Mouse (Mus musculus): ENCODE data around the gene Pds5b. TPM values are rescaled to one million over a fixed set of nuclear protein-coding genes. Genes with fewer than 3 reads are reported as not detected.
"Not testable (repeated sequence)": the region's sequence is repeated elsewhere in the genome, so short reads cannot be mapped to it uniquely, and the experiment has no call there.

Gene Pds5b
- total RNA-seq (2021) = 10 to 100 TPM; 20.8 to 23.0 TPM
- long read RNA-seq, experiment 1, full-length matches to known transcripts = 13 of 21 reads
- long read RNA-seq, experiment 1, partial matches to known transcripts = 1 of 21 reads
- long read RNA-seq, experiment 1, other reads (novel, unspliced or antisense) = 7 of 21 reads
- long read RNA-seq, experiment 2, full-length matches to known transcripts = 6 of 14 reads
- long read RNA-seq, experiment 2, partial matches to known transcripts = 4 of 14 reads
- long read RNA-seq, experiment 2, other reads (novel, unspliced or antisense) = 4 of 14 reads

DNA sequence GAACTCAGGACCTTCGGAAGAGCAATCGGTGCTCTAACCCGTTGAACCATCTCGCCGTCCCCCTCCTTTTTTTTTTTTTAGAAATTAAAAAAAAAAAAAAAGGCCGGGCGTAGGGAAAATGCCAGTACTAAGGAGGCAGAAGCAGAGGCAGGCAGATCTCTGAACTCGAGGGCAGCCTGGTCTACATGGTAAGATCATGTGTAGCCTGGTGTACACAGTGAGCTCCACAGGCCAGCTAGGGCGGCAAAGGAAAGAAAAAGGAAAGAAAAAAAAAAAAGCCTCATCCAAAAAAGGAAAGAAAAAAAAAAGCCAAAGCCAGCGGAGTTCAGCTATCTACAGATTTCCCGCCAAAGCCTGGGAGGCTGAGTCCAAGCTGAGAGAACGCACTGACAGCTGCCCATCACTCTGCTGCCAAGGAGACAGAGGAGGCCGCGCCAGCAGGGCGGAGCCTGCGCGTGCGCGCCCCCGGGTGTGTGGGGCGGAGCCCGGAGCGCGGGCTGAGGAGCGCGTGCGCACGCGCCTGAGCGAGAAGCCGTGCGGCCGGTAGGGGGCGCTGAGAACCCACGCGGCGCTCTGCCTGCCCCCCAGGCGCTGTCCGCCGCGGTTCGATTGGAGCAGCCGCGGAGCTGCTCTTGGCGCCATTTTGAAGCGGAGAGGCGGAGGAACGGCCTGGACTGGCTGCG is at the start of gene Pds5b:
TSS of gene Pds5b (plus strand) at position 587 of the 683 bp plus-strand sequence.
- TF ChIP-seq CTCF (IDR thresholded peaks at IDR 0.05) = peak; percentile 89
- peak; percentile 97 for DNase-seq
- intact Hi-C loops (cut with DNase I) = loop anchor here (5.0 to 10.0 kb wide), 3 partner anchors 44 to 694 kb away; no protein-coding TSS in a partner anchor
- Histone ChIP-seq H3K4me3 (peak within 1 kb of the TSS; percentile 94), H3K27ac (peak within 1 kb of the TSS; percentile 94)

DNA sequence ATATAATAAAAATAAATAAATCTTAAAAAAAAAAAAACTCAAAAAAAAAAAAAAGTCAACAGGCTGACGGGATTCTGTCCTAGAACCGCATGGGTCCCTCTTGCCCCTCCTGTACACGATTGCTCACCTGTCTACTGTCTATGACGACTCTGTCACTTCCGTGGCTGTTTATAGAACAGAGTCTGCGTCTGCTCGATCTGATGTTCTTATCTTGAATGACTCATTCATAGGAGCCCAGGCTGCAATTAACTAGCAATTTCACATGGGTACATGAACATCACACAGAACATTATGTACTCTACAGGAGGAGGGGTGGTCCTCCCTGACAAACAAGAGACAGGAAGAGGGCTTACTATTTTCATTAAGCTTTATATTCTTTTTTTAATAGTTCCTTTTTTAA is 48.0 kb upstream of the Pds5b start:
- no peak overlapping the region for H3K27ac ChIP-seq
- no peak overlapping the region for H3K4me3 ChIP-seq
- no peak for TF ChIP-seq CTCF (IDR thresholded peaks at IDR 0.05)
- intact Hi-C loops (cut with DNase I) = no loop called here
- no peak for DNase-seq

DNA sequence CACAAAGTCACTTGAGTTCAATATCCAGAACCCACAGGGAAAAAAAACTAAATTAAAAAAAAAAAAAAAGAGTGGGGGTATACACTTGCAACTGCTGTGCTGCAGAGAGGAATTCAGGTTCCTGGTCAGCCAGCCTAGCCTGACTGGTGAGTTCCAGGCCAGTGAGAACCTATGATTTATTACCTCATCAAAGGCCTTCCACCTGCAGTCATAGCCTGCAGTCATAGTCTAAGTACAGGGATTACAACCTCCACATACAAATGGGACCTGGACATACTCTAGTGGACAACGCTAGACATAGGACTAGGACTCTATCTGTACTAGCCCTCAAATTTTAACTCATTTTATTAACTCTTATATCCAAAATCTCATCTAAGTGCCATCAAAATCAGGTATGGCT is 44.3 kb upstream of the Pds5b start:
- H3K27ac ChIP-seq = no peak overlapping the region
- intact Hi-C loops (cut with DNase I) = no loop called here
- no peak for TF ChIP-seq CTCF (IDR thresholded peaks at IDR 0.05)

DNA sequence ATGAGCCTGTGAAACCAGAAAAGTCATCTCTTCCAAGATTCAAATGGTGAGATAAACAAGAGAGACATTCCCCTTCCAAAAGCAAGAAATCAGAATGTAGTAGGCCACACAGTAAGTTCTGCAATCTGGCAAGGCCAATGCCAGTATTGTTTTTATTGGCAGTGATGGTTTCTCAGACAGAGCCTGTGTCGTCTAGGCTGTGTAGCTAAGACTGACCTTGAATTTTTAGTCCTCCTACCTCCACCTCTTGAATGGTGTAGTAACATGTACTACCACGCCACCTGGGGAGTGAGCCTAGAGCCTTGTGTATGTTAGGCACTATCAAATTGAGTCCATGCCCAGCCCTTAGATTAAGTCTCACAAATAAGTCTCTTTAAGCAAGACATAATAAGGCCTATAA is 43.8 kb upstream of the Pds5b start:
- no peak for TF ChIP-seq CTCF (IDR thresholded peaks at IDR 0.05)
- intact Hi-C loops (cut with DNase I) = no loop called here

More for the DNA sequence above, 44.3 kb upstream of the Pds5b start:
- no peak overlapping the region for H3K4me3 ChIP-seq
- DNase-seq = no peak

DNA sequence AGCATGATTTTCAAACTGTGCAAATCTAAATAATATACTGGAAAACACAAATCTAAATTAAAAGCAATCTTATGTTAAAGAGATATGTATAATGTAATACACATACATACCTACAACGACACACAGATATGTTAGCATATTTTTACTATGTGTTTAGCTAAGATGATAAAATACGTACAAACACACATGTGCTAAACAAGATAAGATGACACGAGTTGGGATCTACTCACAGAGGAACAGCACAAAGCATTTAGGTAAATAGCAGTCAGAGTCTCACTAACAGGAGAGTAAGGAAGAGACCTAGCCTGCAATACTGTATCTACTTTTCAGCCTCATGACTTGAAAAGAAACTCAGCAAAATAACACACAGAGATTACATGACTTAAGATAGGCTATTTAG is 32.1 kb upstream of the Pds5b start:
- intact Hi-C loops (cut with DNase I) = no loop called here
- Histone ChIP-seq H3K4me3 (no peak overlapping the region), H3K27ac (no peak overlapping the region)
- no peak for TF ChIP-seq CTCF (IDR thresholded peaks at IDR 0.05)
- DNase-seq = no peak

More for the DNA sequence above, 43.8 kb upstream of the Pds5b start:
- Histone ChIP-seq H3K4me3 (no peak overlapping the region), H3K27ac (no peak overlapping the region)
- no peak for DNase-seq

DNA sequence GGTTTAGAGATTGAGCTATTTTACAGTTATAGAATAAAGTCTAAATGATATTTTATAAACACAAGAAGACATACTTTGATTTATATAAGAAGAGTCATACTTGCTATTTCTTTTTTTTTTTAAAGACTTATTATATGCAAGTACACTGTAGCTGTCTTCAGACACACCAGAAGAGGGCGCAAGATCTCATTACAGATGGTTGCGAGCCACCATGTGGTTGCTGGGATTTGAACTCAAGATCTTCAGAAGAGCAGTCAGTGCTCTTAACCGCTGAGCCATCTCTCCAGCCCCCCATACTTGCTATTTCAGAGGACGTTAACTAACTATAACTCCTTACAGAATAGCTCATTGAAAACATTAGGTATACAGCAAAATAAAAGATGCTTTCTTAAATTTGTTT is 30.1 kb upstream of the Pds5b start:
- TF ChIP-seq CTCF (IDR thresholded peaks at IDR 0.05) = peak; percentile 20; the same call in 1 of the 2 replicates
- intact Hi-C loops (cut with DNase I) = not testable (repeated sequence)

DNA sequence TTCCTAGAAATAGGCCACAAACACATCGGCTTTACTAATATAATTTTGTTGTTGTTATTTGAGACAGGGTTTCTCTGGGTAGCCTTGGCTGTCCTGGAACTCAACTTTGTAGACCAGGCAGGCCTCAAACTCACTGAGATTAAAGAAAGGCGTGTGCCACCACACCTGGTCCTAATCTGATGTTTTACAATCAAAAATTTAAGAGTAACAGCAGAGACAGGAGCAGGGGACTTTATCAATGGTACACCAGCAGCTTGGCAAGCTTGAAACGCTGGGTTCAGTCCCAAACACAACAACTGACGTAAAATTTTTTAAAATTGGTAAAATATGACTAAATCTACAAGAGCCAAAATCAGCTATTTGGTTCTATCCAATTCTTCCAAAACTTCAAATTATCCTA is 28.6 kb upstream of the Pds5b start:
- no peak for TF ChIP-seq CTCF (IDR thresholded peaks at IDR 0.05)
- Histone ChIP-seq H3K4me3 (no peak overlapping the region), H3K27ac (no peak overlapping the region)
- no peak for DNase-seq
- intact Hi-C loops (cut with DNase I) = no loop called here

More for the DNA sequence above, 30.1 kb upstream of the Pds5b start:
- H3K27ac ChIP-seq, H3K4me3 ChIP-seq, DNase-seq: not testable (repeated sequence)

DNA sequence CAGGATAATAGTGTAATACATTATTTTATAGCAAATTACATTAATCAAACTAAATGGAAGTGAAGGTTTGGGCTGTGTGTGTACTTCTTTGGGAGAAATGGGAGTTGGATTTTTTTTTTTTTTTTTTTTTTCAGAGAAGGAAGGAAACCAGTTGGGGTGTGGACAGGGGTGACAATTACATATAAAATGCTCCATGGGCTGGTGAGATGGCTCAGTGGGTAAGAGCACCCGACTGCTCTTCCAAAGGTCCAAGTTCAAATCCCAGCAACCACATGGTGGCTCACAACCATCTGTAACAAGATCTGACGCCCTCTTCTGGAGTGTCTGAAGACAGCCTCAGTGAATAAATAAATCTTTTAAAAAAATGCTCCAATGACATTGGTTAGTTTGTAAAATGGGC is 21.0 kb upstream of the Pds5b start:
- Histone ChIP-seq H3K4me3 (no peak overlapping the region), H3K27ac (no peak overlapping the region)
- TF ChIP-seq CTCF (IDR thresholded peaks at IDR 0.05) = no peak
- intact Hi-C loops (cut with DNase I) = no loop called here
- no peak for DNase-seq

DNA sequence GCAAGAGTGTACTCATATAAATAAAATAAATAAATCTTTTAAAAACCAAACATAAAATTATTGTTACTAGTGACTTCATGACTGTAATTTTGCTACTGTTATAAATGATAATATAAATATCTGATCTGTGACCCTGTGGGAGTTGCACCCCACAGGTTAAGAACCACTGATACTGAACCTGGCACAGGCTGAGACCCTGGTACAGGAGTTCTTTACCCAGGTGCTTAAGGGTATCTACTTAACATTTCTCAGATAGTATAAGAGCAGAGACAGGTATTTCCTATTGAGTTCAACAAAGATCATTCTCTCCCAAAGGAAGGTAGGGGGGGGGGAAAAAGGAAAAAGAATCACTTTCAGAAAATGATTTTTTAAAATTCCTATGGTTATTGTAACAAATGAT is 19.0 kb upstream of the Pds5b start:
- H3K4me3 ChIP-seq = no peak overlapping the region
- intact Hi-C loops (cut with DNase I) = no loop called here
- DNase-seq = no peak
- H3K27ac ChIP-seq = no peak overlapping the region
- no peak for TF ChIP-seq CTCF (IDR thresholded peaks at IDR 0.05)

DNA sequence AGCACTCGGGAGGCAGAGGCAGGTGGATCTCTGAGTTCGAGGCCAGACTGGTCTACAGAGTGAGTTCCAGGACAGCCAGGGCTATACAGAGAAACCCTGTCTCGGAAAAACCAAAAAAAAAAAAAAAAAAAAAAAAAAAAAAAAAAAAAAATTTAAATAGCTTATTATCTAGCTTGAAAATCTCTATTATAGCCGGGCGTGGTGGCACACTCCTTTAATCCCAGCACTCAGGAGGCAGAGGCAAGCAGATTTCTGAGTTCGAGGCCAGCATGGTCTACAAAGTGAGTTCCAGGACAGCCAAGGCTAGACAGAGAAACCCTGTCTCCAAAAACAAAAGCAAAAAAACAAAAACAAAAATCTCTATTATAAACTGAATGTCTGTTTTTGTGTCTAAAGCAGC is 14.1 kb upstream of the Pds5b start:
- H3K4me3 ChIP-seq; intact Hi-C loops (cut with DNase I); DNase-seq; H3K27ac ChIP-seq: not testable (repeated sequence)

DNA sequence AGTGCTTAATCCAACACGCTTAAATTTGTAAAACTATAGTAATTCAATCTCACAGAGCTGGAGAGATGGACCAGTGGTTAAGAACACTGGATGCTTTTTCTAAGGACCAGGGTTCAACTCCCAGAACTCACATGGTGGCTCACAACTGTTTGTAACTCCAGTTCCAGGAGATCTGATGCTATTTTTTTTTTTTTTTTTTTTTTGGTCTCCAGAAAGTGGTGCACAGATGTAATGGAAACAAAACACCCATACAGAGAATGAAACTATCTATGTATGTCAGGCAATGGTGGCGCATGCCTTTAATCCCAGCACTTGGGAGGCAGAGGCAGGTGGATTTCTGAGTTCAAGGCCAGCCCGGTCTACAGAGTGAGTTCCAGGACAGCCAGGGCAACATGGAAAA is 13.2 kb upstream of the Pds5b start:
- intact Hi-C loops (cut with DNase I) = loop anchor here (10.0 kb wide), 1 partner anchor 215 kb away; no protein-coding TSS in a partner anchor
- not testable (repeated sequence) for H3K27ac ChIP-seq
- peak overlapping the region; percentile 27 for H3K4me3 ChIP-seq

DNA sequence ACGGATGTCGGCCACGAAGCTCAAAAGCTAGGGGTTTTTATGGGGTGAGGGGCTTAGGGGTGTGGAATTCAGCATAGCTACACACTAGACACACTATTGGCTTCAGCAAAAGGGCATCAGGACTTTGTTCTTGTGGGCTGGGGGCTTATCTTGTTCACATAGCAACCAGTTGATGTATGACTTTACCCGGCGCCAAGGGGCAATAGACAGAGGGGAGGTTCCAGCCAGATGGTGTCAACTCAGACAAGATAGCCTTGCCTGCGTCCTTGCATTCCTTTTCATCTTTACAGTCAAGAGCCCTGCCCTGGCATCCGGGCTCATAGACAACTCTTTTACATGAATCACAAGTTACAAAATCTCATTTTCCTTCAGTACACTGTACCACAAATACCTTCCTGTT is 9.6 kb upstream of the Pds5b start:
- intact Hi-C loops (cut with DNase I) = loop anchor here (10.0 kb wide), 1 partner anchor 219 kb away; no protein-coding TSS in a partner anchor
- H3K27ac ChIP-seq, DNase-seq: not testable (repeated sequence)
- peak overlapping the region; percentile 100 for H3K4me3 ChIP-seq

More for the DNA sequence above, 13.2 kb upstream of the Pds5b start:
- not testable (repeated sequence) for DNase-seq

DNA sequence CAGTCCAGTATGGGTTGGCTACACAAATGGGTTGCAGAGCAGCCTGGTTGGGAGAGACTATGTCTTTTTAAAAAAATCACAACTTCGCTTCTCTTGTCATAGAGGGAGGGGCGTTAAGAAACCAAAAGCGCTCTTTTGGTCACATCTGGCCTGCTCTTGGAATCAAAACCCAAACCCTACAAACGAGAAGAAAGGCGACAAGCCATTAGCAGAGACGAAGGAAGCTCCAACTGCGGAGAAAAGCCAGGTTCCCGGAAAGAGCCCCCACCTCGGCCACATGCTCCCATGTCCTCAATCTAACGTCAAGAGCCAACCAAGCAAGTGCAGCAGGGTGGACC is 8.8 kb upstream of the Pds5b start:
- intact Hi-C loops (cut with DNase I) = loop anchor here (5.0 to 10.0 kb wide), 2 partner anchors 142 to 220 kb away; partner anchors contain the start of gene Brca2
- no peak for DNase-seq
- TF ChIP-seq CTCF (IDR thresholded peaks at IDR 0.05) = no peak
- H3K27ac ChIP-seq = peak overlapping the region; percentile 94
- H3K4me3 ChIP-seq = peak overlapping the region; percentile 100

Measured in gastrocnemius, adult 2 months (tissue).